In the genomic region with DNA sequence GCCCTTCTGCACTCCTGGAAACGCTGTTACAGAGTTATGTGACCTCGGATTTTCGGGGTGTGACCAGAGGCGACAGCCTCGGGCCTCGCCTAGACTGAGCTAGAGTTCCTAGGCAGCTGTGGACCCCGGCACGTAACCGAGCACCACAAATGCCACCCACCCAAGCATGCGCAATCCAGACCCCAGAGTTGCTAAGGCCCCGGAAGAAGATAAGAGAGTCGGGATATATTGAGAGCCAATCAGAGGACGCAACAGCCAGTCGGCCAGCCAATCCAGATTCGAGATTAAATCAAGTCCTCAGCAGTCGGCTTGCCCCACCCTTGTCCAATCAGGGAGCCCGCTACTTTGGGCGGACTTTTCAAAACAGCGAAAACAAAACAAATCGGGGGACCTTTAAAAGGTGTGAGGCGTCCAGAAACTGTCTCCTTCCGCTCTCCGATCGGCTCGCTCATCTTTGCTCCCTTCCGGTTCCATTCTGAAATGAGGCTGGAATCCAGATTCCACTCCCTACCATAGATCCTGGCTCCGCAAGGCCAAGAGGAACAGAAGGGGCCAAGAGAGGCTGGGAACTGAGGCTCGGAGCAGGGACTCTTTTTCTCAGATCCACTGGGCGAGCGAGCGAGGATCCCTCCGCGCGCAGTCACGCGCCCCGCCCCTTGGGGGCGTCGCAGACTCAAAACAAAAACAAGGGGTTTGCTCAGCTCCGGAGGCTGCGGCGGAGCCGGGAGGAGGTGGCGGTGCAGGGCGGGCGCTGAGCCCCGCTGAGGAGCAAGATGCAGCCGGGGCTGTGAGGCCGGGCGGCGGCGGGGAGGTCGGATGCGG, we compare ENCODE assay signal across 8 mouse cellular contexts. TPM values are rescaled to one million over a fixed set of nuclear protein-coding genes. Genes with fewer than 3 reads are reported as not detected.
DNase-seq lines count a peak whose midpoint lies in the region; ATAC-seq and TF ChIP-seq lines count a peak whose summit lies in the region.

Gene Ccng2 (plus strand): TSS at position 375 of the 822 bp plus-strand sequence.

- no peaks in the 10 kb centered on the region for H3K27me3 ChIP-seq in kidney, embryonic 14.5 days (ENCODE audit: control insufficient read depth, insufficient read depth, low read length)
- no peaks in the 10 kb centered on the region for H3K27me3 ChIP-seq in limb, embryonic 15.5 days

- peak within 1 kb of the TSS; percentile 65 for H3K4me2 ChIP-seq in kidney, embryonic 14.5 days (replicated peaks; ENCODE audit: low read depth, low read length)
- peak within 1 kb of the TSS; percentile 52 for H3K4me2 ChIP-seq in limb, embryonic 15.5 days

- H3K4me1 ChIP-seq in bone marrow macrophage, adult 2 months (ENCODE audit: control insufficient read depth, insufficient read depth, low read length) = peaks cover 31% of the 10 kb centered on the region
- peaks cover 2% of the 10 kb centered on the region; the same call in 1 of the 2 replicates for H3K4me1 ChIP-seq in embryonic fibroblast, embryonic 13.5 days (ENCODE audit: control insufficient read depth, insufficient read depth, low read length)
- H3K4me1 ChIP-seq in kidney, embryonic 14.5 days (ENCODE audit: control insufficient read depth, insufficient read depth, low read length) = peaks cover 12% of the 10 kb centered on the region; the same call in 1 of the 2 replicates
- H3K4me1 ChIP-seq in limb, embryonic 15.5 days = peaks cover 14% of the 10 kb centered on the region

- H3K9ac ChIP-seq in kidney, embryonic 14.5 days (ENCODE audit: low read depth, low read length) = peak within 1 kb of the TSS; percentile 98
- H3K9ac ChIP-seq in limb, embryonic 15.5 days = peak within 1 kb of the TSS; percentile 91

- H3K4me3 ChIP-seq in bone marrow macrophage, adult 2 months (ENCODE audit: insufficient read depth, low read length) = peak within 1 kb of the TSS; percentile 89
- peak within 1 kb of the TSS; percentile 87 for H3K4me3 ChIP-seq in embryonic fibroblast, embryonic 13.5 days (ENCODE audit: insufficient read depth, low read length)
- H3K4me3 ChIP-seq in kidney, embryonic 14.5 days (ENCODE audit: low read length) = peak within 1 kb of the TSS; percentile 97
- H3K4me3 ChIP-seq in limb, embryonic 15.5 days = peak within 1 kb of the TSS; percentile 96

- H3K27ac ChIP-seq in bone marrow macrophage, adult 2 months (ENCODE audit: insufficient read depth, low read depth, low read length) = peak within 1 kb of the TSS; percentile 90
- H3K27ac ChIP-seq in embryonic fibroblast, embryonic 13.5 days (ENCODE audit: insufficient read depth, low read length) = peak within 1 kb of the TSS; percentile 94
- H3K27ac ChIP-seq in kidney, embryonic 14.5 days (ENCODE audit: low read depth, low read length) = peak within 1 kb of the TSS; percentile 95
- peak within 1 kb of the TSS; percentile 93 for H3K27ac ChIP-seq in limb, embryonic 15.5 days

- WGBS in kidney, embryonic 14.5 days = under 1% methylated on average over 54 of the region's 54 CpGs
- under 1% methylated on average over 54 of the region's 54 CpGs for WGBS in limb, embryonic 15.5 days

- H3K9me3 ChIP-seq in kidney, embryonic 14.5 days (ENCODE audit: control insufficient read depth, low read length) = no peaks in the 10 kb centered on the region
- no peaks in the 10 kb centered on the region for H3K9me3 ChIP-seq in limb, embryonic 15.5 days

- DNase-seq in A20 (ENCODE audit: low read depth, low spot score) = peak; percentile 100
- DNase-seq in heart, adult 9 months (ENCODE audit: low spot score in 2 of 2) = peak; percentile 99 to 100
- DNase-seq in monocyte, adult 2 months (ENCODE audit: low read depth in 1 of 2, low spot score in 2 of 2) = peak; percentile 88 to 94
- peak; percentile 96 to 98 for DNase-seq in spleen, postnatal 36 days (ENCODE audit: low spot score in 2 of 2)

- TF ChIP-seq CTCF in bone marrow macrophage, adult 2 months (IDR thresholded peaks at IDR 0.05; ENCODE audit: low read depth, low read length) = no peak
- TF ChIP-seq CTCF in embryonic fibroblast, embryonic 13.5 days (IDR thresholded peaks at IDR 0.05; ENCODE audit: borderline replicate concordance, insufficient read depth, low read length) = no peak

- ATAC-seq in kidney, embryonic 14.5 days (ENCODE audit: low FRiP score, low TSS enrichment) = peak; percentile 96
- ATAC-seq in limb, embryonic 15.5 days (ENCODE audit: insufficient number of reproducible peaks, low FRiP score, low TSS enrichment, low read depth) = peak; percentile 95

- peak; percentile 83 for TF ChIP-seq POLR2A in bone marrow macrophage, adult 2 months (IDR thresholded peaks at IDR 0.05; ENCODE audit: borderline replicate concordance, low read depth, low read length)
- peak; percentile 93 for TF ChIP-seq POLR2A in embryonic fibroblast, embryonic 13.5 days (IDR thresholded peaks at IDR 0.05; ENCODE audit: low read depth, low read length)

- peaks cover 21% of the 10 kb centered on the region for H3K36me3 ChIP-seq in kidney, embryonic 14.5 days (ENCODE audit: control insufficient read depth, insufficient read depth, low read length)
- H3K36me3 ChIP-seq in limb, embryonic 15.5 days = peaks cover 14% of the 10 kb centered on the region

RNA-seq across cellular contexts. Expression of gene Ccng2, which starts in this region (rescaled TPM):
- 51.0 and 56.6 TPM in 2 replicates for polyA plus RNA-seq in bone marrow macrophage, adult 2 months (2012; ENCODE audit: insufficient read depth, insufficient read length, missing spikeins)
- 32.6 and 35.3 TPM in 2 replicates for polyA plus RNA-seq in embryonic fibroblast, embryonic 13.5 days (2011; ENCODE audit: insufficient read length, low read depth, missing spikeins)
- 53.2 and 69.4 TPM in 2 replicates for polyA plus RNA-seq in kidney, embryonic 14.5 days (2014; fragmentation: Nextera tagmentation; extraction: Ambion mirVana)
- 59.0 and 61.4 TPM in 2 replicates for polyA plus RNA-seq in limb, embryonic 15.5 days (2015; fragmentation: Nextera tagmentation; extraction: Ambion mirVana)

Comparison
In these comparisons a context has a peak if more than half of its experiments do, and no peak if none do; other contexts are left out.
1. Peak in every context shown above with its lines: DNase-seq, ATAC-seq, H3K4me3 ChIP-seq and H3K27ac ChIP-seq.